Mouse (Mus musculus) kidney, postnatal 14 days (tissue): ENCODE measurements around the gene Gys2.

Experiments
- DNase-seq: peaks from one replicate; pipeline ENCODE4 v3.0.0; 2022; ENCODE audit warnings: mixed read lengths

Gys2 gene

DNA sequence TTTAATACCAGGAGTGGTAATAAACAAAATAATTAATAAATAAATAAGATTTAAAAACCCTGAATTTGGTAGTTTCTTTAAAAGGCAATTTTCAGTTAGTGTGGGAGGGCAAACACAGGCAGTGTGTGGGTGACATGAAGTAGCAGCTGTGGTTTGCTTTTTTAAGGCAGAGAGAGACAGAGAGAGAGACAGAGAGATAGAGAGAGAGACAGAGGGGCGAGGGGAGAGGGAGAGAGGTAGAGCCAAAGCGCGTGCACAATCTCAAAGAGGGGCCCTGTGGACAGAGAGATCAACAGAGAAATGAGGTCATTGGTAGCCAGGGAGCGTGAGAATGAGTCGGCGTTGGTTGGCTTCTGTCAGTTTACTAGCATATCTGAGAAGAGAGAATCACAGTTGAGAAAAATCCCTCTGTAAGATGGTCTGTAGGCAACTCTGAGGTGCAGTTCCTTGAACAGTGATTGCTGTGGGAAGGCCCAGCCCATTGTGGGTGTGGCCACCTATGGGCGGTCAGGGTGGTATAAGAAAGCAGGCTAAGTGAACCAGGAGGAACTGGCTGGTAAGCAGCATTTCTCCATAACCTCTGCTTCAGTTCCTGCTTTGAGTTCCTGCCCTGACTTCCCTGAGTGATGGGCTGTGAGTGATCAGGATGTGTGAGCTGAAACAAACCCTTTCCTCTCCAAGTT lies 17.5 kb downstream of the Gys2 start:
- DNase-seq, result no peak

DNA sequence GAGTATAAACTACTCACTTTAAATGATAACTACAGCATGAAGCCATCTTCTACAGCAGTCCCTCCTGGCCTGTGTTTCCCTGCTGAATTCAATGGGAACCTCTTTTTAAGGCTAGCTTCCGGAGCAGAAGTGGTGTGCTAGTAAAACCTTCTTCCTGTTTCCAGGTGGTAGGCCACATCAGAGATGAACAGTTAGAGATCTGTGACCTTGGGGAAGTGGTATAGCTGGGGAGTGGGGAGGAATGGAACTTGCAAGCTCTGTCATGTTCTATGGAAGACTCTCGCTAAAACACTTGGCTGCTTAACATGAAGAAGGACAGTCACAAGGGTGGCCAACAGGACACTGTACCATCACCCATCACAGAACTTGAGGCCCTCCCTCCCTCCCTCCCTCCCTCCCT lies 19.6 kb downstream of the Gys2 start:
- DNase-seq, result no peak

DNA sequence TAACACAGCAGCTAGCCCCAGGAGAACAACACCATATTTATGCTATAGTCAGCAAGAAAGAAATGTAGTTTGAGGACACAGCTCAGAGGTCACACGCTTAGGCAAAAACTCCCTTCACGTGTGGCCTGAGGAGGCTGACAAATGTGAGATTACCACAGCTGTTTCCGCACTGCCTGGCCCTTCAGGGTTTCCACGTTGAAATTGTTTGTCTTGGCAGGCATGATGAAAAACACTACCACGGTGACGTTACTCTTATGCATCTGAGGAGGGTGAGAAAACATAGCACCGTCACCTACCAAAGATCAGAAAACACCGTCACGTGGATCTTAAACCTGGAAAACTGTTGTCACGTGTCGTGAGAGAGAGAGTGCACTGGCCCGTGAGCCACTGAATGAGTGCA lies 21.5 kb downstream of the Gys2 start:
- DNase-seq, result no peak

DNA sequence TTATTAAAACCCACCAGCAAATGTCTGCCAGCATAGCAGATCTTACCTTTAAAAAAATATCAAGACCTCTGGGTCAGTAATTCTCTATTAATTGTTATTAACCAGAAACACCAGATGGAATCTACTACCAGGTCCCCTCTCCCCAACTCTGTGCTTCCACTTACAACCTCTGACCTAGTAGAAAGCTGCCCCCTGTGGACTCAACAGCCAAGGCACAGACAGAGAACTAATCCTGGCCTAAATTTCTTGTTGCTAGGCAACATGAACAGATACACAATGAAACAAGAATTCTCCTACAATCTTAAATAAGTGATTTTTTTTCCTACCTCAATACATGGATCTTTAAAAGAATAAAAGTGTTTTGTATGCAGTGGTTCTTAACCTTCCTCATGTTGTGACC lies 43.8 kb downstream of the Gys2 start:
- DNase-seq, result no peak

DNA sequence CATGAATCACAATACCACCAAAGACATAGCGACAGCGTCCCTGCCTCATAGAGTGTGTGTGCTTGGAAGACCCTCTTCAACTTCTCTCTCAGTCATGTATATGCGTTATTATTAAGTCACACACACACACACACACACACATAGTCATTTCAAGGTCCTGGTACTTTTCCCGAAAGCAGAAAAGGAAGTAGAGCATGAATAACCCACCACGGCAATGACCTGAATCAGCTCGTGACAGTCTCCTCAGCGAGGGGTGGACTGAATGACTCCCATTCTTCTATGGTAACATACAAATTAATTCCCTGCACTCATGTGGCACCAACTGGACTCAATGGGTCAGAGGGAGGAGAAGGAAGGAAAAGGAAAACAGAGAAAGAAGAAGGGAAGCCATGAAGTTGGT lies 47.9 kb downstream of the Gys2 start:
- DNase-seq, result no peak

DNA sequence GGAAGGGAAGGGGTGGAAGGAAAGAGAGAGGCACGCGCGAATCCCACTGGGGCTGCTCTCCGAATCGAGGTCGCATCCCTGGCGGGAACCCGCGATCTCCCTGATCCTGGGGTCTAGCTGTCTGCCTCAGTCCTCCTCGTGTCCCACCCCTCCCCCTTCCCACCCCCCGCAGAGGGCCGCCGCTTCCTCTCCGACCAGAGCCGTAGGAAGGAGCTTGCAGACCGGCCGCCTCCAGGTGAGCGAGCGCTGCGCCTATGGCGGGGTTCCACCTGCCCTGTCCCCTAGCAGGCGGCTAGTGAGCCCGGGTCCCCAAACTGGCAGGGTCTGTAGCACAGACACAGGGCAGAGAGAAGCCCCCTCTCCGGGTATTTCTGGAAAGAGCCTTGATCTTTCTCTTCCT lies 58.3 kb downstream of the Gys2 start:
- DNase-seq, result no peak

DNA sequence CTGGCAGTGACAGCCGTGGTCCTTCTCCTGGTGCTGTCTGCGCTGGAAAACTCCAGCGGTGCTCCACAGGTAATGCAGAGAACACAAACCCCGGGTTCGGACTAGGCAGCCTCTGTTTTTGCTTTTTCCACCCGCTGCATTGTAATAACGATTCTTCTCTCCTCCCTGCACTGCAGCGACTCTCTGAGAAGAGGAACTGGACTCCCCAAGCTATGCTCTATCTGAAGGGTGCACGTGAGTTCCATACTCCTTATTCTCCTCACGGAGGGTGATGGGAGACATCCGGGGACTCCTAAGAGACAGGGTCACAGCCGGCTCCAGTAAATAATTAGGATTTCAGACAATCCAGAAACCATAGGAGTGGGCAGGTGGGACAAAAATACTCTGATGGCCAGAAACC lies 59.1 kb downstream of the Gys2 start:
- no peak for DNase-seq

DNA sequence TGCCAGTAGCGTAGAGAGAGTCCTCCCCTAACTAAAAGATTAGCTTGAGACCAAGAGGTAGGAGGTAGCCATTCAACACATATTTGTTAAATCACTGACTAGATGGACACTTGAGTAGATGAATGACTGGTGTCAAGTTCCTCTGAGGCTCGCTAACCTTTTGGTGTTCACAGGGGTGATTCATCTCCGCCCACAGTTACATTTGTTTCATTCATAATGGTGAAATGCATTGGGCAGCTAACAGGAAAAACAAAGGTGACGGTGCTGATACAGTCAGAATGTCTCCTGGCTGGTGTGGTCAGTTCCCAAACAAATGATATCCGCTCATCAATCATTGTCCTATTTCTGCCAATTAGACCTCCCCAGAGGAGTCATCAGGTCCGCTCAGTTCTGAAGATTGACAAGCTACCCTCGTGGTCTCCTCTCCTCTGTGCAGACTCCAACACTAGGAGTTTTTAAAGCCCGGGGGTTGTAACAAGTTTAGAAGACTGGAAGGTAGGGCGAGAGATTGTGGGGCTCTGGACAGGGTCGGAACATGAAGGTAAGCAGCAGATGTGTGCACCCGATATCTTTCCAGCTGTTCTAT lies 59.9 kb downstream of the Gys2 start, which contains the start of gene Spx:
Gene Spx, plus strand, starts transcription at position 536 of the 586 bp plus-strand sequence.
- no peak for DNase-seq

DNA sequence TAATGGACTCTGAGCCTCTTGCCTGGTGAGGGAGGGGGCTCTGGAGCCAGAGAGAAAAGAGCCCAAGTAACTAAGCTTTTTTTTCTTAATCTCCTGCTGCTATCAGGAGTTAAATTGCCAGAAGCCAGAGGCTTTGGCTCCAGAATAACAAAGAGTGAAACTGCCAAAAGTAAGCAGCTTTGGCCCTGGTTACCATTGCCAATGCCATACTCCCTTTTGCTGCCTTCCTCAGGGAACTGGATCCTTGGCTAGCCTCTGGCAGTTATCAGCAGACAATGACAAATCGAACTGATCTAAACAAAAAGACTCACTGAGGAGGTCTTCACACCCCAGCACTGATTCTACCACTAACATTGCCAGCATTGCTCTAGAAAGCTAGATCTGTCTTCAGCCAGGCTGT lies 61.8 kb downstream of the Gys2 start:
- no peak for DNase-seq

DNA sequence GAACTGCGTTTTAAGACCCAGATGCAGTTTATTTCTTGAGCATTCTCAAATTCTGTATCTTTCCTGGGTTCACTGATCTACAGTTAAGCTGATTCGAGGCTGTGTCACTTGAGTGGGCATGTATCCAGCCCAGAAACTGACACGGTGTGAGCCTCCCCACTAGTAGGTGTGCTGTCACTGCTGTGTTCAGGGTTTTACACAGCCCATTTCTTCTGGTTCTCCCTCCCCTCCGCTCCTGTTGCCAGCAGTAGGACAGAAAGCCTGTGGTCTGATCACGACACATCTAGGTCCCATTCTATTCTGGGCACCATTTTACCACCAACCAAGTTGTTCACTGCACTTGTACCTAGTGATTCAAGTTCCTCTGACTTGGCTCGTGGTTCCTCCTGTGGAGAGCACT lies 77.2 kb downstream of the Gys2 start:
- DNase-seq, result no peak

DNA sequence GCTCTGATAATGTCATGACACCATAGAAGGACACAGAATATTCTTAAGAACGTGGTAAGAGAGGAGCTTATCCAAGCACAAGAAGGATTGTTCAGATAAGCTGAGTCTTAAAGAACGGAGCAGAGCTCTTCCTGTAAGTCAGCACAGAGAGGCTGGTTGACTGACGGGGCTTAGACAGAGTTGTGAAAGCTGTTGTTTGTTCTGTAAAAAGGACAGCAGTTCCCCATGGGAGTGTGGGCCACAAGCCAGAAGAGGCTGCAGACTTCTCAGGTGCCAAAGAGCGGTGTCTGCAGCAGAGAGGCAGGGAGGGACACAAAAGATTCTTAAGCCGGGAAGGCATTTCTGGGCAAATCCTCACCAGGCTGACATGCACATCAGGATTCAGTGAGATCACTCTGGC lies 78.2 kb downstream of the Gys2 start:
- no peak for DNase-seq

DNA sequence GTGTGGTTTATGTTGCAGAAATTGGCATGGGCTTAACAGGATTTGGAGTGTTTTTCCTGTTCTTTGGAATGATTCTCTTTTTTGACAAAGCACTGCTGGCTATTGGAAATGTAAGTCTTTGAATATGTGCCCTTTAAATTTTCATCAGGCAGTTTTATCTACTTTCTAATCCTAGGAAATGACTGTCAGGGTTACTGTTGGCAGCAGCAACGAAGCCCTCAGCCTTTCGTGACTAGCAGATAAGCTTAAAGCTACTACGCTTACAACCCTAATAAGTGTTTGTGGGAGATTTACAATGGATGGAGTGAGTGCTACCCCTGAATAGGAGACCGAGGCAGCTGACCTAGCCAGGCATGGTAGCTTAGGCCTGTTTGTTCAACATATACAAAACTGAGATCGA lies 80.6 kb downstream of the Gys2 start:
- DNase-seq, result no peak

DNA sequence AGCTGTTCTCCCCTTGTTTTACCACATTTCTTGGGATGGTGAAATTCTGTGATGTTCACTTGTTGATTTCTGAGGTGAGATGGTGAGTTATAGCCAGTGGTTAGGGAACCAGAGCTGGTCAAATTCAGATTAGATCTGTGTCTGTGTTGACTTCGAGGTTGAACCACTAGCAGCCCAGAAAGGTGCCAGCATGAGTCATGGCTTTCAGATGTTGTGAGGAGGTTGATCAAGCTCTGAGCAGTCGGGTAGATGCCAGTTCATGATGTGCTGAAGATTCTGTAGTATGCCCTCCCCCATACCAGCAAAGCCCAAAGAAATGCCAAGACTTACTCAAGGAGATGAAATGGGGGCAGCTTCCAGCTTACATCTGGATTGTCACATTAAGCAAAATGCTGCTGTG lies 83.8 kb downstream of the Gys2 start:
- no peak for DNase-seq

DNA sequence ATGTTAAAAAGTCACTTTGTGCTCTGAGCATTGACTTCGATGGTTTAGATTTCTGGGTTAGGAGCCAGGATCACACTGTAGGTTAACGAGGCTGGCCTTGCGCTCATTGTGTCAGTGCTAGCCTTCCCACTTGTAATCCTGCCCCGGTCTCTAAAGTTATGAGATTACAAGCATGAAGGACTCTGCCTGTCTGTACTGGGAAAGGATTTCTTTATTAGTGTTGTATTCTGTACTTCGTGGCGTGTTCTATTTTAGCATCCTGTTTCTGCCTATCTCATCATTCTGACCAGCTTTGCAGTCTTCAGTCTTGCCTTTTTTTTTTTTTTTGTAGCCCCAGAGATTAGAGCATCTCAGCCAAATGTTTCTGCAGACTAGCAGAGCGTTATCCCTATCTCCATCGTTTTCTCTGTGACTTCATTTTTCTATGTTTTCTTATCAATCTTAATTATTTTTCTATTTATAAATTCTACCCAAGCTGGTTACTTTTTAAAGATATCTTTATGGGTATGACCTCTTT lies 85.1 kb downstream of the Gys2 start:
- no peak for DNase-seq

DNA sequence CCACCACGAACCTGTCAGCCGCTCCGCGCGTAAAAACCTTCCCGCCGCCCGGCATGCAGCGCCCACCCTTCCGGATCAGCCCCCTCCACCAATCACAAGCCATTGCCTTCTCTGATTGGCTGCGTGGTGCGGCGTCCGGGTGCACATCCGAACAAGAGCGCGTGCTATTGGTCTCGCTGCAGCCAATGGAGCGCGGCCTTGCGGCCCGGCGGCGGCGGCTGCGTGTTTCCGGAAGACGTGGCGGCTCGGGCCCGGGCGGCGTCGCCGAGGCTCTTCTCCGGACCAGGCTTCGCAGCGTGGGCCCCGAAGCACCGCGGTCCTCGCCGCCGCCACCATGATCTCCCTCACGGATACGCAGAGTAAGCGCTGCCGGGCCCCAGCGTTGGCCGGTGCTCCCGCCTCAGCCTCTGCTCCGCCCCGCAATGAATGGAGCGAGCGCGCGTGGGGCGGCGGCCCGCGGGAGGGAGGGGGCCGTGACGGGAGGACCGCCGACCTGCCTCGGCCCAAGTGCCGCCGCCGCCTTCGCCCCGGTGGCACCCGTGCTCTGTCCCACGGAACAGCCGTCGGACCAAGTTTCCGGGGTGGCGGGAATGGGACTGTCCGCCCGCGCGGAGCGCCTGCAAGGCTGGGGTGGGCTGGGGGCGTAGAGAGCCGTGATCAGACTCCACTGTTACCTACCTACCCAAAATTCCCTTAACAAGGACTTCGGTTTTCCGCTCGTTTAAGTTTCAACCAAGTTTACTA lies 85.7 kb downstream of the Gys2 start, which contains the start of the genes Recql and Golt1b:
Gene Recql, minus strand, starts transcription at position 77 of the 744 bp plus-strand sequence.
Gene Golt1b, plus strand, starts transcription at position 211 of the 744 bp plus-strand sequence.
- peak; percentile 98 for DNase-seq

DNA sequence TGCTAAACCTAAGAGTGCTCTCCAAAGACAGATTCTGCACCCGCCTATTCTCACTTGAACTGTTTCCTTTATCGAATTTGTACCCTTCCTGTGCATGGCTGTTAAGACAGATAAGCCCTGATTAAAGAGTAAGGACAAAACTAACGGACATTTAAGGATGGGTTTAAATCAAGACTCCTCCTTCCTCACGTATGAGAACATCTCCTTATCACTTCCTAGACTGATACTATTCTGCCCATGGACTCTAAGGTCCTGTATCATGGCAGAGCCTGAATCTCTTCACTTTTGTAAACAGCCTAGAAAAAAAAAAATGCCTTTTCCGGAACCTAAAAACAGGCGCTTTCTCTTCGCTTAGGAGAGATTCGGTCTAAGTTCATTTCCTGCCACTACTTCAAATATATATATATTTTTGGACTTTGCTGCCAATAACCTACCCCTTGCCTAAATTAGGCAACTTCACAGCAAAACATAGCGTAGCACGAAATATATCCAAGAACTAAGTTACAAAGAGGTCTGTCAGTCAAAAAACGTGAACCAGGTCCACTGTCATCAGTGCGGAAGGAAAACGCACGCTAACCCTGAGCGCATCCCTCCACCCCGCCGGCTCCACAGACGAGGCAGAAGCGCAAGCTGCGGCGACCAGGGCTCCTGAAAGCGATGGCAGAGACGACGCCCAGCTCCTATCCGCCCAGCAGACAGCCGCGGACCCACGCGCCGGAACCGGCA lies 86.5 kb downstream of the Gys2 start:
- DNase-seq, result no peak

DNA sequence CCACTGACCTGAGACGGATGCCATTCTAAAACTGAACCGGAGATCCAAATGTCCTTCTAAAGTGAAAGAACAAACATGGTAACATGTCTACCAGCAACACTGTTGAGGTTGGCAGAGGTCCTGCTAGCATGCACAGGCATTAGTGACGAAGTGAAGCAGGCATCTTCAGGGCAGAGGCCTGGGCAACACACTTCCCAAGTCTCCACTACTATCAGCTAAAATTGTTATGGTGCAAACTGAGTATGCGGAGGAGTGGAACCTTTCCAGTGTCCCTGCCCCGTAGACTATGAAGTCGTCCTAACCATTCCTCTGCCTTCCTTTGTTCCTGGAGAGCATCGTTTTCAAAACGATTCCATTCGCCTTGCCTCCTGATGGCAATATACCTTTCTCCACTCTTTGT lies 88.4 kb downstream of the Gys2 start:
- DNase-seq, result no peak

DNA sequence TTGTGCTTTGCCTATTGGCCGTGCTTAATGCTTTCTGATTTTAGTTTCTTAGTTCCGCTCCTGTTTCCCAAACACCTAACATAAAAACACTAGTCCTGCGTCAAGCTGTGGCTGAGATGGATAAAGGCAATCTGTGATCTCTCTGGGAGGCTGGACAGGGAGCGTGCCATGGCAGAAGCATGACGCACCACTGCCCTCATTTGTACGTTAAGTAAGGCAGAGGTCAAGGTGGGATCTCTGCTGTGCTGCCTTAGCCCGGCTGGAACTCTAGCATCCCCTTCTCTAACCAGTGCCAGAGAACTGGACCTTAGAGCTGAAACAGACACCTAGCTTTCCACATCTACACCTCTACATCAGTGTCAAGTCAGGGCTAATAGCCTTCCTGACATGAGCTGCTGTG lies 91.3 kb downstream of the Gys2 start:
- no peak for DNase-seq

DNA sequence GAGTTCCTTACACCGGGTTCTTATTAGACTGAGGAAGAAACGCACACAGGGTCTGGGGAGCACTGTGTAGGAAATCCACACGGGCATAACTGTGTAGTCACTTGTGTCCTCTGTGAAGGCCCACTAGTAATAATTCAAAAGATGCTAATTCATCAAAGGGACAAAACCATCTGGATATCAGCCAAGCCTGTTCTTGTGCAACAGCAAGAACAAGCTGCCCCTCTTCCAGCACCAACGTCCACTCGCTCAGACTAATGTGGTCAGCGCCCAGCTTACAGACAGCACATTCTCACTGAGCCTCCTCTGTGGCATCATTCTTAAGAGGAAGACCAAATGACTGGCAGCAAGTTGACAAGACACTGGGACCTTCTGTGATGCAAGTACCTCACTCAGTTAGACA lies 92.9 kb downstream of the Gys2 start:
- no peak for DNase-seq

DNA sequence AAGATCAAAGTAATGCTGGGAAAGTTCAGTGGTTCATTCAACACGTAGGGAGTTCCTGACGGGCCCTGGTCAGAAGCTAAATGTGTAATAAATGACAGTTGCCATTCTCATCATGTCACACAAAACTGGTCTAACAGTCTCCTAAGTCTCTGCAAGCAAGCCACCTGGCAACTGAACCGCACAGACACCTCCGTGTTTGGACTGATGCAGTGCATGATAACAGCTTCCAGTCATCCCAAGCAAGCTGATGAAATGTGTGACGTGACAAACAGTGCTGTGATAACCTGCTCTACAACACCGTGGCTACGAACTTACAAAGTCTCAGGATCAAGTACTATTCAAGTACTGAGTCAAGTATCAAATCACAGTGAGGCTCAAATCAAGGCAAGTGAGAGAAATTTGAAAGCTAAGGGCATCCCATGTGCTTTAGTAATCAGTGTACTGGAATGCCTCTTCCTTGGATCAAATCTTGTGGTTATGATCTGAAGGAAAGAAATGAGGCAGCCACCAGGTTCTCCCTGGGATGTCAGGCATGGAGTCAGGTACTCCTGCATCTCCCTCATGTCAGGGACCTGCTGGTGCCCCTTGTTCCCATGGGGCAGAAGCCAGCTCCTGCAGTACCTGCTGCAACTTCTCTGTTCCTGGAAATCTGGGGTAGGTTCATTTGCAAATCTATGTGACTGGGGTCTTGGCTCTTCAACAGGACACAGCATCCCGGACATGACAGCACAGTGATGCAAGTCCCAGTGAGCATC lies 94.2 kb downstream of the Gys2 start:
- no peak for DNase-seq

DNA sequence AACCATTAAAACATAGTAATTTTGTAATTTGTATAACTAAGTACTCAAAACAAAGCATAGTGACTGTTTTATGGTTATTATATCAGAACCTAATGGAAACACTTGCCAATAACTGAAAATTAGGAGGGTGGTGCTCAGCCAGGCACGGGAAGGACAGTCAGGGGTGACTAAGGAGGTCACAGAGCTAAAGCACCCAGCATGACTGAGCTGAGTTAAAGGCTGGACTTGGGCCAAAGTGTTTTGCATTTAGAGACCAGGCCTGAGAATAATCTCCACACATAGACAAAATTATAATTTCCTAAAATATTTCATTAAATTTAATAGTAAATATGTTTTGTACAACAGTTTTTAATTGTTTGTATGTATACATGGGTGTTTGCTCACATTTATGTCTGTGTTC lies 95.8 kb downstream of the Gys2 start:
- DNase-seq, result no peak
